Mouse (Mus musculus): ENCODE data around the gene Zfp286. TPM values are rescaled to one million over a fixed set of nuclear protein-coding genes. Genes with fewer than 3 reads are reported as not detected.

The Zfp286 gene
- 13.1 and 13.5 TPM in 2 replicates for polyA plus RNA-seq (2015; fragmentation: Nextera tagmentation; extraction: Ambion mirVana)

GRCm38 (mm10) chr11:62788935-62789616 lies at the start of gene Zfp286:
Zfp286 (minus strand) TSS chr11:62789462.
- 5% methylated on average over 34 of the region's 34 CpGs for WGBS
- peak within 1 kb of the TSS; percentile 88 for H3K4me2 ChIP-seq (replicated peaks)
- H3K4me3 ChIP-seq (replicated peaks): peak within 1 kb of the TSS; percentile 55
- H3K9me3 ChIP-seq: no peaks in the 10 kb centered on the region
- H3K4me1 ChIP-seq (replicated peaks): 0 out of 2 replicates have a peak, but pooled peaks cover 5% of the 10 kb centered on the region
- H3K27me3 ChIP-seq (replicated peaks): no peaks in the 10 kb centered on the region
- H3K27ac ChIP-seq: no peak within 1 kb of the TSS
- H3K36me3 ChIP-seq: peaks cover 7% of the 10 kb centered on the region
- peak; percentile 95 for ATAC-seq
- H3K9ac ChIP-seq: peak within 1 kb of the TSS; percentile 66

- H3K9ac ChIP-seq: no peak overlapping the region
- no peaks in the 10 kb centered on the region for H3K27me3 ChIP-seq (replicated peaks)
- H3K4me3 ChIP-seq (replicated peaks): no peak overlapping the region
- H3K9me3 ChIP-seq: no peaks in the 10 kb centered on the region
- ATAC-seq: no peak
- H3K4me1 ChIP-seq (replicated peaks): 0 out of 2 replicates have a peak, but pooled peaks cover 1% of the 10 kb centered on the region
- H3K27ac ChIP-seq: no peak overlapping the region
- no peak overlapping the region for H3K4me2 ChIP-seq (replicated peaks)
- peaks cover 4% of the 10 kb centered on the region; the same call in 1 of the 2 replicates for H3K36me3 ChIP-seq
Measured at GRCm38 (mm10) chr11:62831906-62832305, 42.6 kb upstream of the Zfp286 start.

DNA sequence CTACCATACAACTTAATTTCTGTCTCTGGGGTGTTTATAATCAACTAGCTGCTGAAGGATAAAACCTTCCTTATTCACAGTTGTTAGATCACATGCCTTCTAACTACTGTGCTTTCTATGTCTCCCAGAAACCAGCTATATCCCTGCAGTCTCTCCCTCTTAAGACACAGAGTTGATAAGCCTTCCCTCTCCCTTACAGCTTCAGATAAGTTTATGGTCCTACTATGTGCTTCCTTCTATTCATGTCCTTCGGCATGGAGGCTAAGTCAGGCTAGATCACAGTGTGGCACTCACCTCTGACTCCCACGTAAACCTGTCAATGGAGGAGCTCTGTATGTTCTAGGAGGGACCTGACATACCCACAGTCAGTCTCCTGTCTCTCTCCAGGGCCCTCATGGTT lies 41.1 kb upstream of the Zfp286 start:
- Histone ChIP-seq H3K9ac (no peak overlapping the region), H3K27me3 (replicated peaks) (no peaks in the 10 kb centered on the region), H3K4me2 (replicated peaks) (no peak overlapping the region), H3K27ac (no peak overlapping the region), H3K36me3 (0 out of 2 replicates have a peak, but pooled peaks cover 4% of the 10 kb centered on the region), H3K4me3 (replicated peaks) (no peak overlapping the region), H3K9me3 (no peaks in the 10 kb centered on the region), H3K4me1 (replicated peaks) (0 out of 2 replicates have a peak, but pooled peaks cover 10% of the 10 kb centered on the region)
- WGBS: 85% methylated on average over 2 of the region's 2 CpGs
- no peak for ATAC-seq

GRCm38 (mm10) chr11:62827911-62828310 lies 38.6 kb upstream of the Zfp286 start:
- Histone ChIP-seq H3K27me3 (replicated peaks) (no peaks in the 10 kb centered on the region), H3K4me2 (replicated peaks) (no peak overlapping the region), H3K9ac (no peak overlapping the region), H3K4me1 (replicated peaks) (0 out of 2 replicates have a peak, but pooled peaks cover 16% of the 10 kb centered on the region), H3K9me3 (no peaks in the 10 kb centered on the region), H3K4me3 (replicated peaks) (no peak overlapping the region), H3K36me3 (0 out of 2 replicates have a peak, but pooled peaks cover 4% of the 10 kb centered on the region), H3K27ac (no peak overlapping the region)
- 89% methylated on average over 3 of the region's 3 CpGs for WGBS
- ATAC-seq: no peak

DNA sequence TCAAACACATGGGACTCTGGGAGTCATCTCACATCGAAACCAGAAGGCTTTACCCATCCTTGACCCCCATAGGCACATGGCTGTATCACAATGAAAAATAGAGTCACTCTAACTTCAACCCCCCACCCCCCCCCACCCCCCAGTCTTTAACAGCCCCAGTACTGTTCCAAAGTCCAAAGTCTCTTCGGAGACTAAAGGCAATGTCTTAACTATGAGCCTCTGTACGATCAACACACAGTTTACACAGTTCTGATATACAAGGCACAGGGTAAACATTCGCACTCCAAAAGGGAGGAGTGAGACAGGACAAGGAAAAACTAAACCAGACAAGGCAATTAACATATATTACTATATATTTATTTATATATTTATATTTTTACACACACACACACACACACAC lies 37.9 kb upstream of the Zfp286 start:
- H3K27ac ChIP-seq: no peak overlapping the region
- H3K4me1 ChIP-seq (replicated peaks): 0 out of 2 replicates have a peak, but pooled peaks cover 16% of the 10 kb centered on the region
- H3K4me3 ChIP-seq (replicated peaks): no peak overlapping the region
- 0 out of 2 replicates have a peak, but pooled peaks cover 4% of the 10 kb centered on the region for H3K36me3 ChIP-seq
- no peaks in the 10 kb centered on the region for H3K27me3 ChIP-seq (replicated peaks)
- ATAC-seq: peak; percentile 65
- no peak overlapping the region for H3K4me2 ChIP-seq (replicated peaks)
- 70% methylated on average over 4 of the region's 4 CpGs for WGBS
- no peaks in the 10 kb centered on the region for H3K9me3 ChIP-seq
- no peak overlapping the region for H3K9ac ChIP-seq

DNA sequence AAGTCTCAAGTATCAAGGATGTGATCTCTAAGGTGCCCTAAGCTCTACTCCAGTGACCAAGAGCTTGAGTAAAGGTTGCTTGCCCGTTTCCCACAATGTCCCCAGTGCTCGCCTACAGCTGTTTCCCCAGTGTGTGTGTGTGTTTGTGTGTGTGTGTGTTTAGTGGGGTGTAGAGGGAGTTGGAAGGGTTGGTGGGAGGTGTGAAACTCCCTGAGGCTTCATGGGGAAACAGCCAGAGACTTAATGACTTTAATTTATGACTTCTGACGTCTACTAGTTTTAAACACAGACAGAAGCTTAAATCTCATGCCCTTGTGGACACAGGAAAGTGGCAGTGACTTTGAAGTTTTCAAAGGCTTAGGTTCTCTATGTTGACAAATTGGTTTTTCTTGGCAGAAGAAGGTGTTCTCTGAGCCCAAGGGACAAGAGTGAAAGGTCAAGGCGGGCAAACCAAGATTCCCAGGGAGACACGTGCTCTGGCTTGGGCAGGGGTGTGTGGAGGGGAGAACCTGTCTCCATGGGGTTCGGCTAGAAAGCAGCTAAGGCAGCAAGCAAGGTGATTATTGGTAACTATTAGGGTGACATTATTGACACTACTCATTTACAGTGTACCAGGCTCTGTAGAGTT lies 37.0 kb upstream of the Zfp286 start:
- Histone ChIP-seq H3K27ac (no peak overlapping the region), H3K36me3 (no peaks in the 10 kb centered on the region), H3K27me3 (replicated peaks) (no peaks in the 10 kb centered on the region), H3K4me2 (replicated peaks) (no peak overlapping the region), H3K9ac (no peak overlapping the region), H3K9me3 (no peaks in the 10 kb centered on the region), H3K4me3 (replicated peaks) (no peak overlapping the region), H3K4me1 (replicated peaks) (peaks cover 23% of the 10 kb centered on the region; the same call in 1 of the 2 replicates)
- ATAC-seq: no peak
- WGBS: 59% methylated on average over 6 of the region's 6 CpGs

DNA sequence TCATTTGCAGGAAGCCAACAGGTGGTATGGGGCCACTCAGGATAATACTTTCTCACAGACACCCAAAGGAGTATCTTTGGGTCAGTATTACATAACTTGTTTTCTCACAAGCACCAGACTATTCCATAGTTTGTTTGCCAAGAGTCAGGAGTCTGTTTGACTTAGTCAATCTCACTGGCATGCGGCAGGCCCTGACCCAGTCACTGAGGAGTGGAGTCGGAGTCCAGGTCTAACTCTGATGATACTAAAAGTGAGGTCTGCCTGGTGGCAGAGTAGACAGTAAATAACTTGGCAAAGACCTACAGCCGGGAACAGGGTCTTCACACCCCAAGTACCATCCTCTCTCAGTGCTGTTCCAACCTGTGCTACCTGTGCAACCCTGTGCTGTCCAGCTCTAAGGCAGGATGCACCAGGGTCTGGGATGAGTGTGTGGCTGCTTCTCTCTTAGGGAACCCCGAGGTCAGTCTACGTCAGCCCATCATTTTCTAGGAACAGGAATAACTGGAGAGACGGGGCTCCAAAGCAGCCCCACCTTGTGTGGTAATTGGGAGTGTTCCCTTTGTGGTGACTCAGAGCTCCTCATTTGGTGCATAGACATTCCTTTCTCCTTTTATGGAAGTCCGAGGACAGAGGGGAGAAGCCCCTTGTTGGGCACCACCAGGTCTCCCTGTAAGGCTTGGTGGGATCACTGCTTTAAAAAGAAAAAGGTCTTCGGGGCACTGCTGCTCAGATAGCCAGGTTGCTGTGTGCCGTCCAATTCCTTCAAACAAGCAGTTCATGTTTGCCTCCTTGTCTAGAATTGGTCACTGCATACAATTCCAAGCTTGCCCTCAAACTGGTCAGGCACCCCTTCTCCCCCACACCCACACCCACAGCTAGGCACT lies 36.2 kb upstream of the Zfp286 start:
- no peaks in the 10 kb centered on the region for H3K36me3 ChIP-seq
- ATAC-seq: no peak
- peaks cover 28% of the 10 kb centered on the region; the same call in 1 of the 2 replicates for H3K4me1 ChIP-seq (replicated peaks)
- H3K27me3 ChIP-seq (replicated peaks): no peaks in the 10 kb centered on the region
- H3K9me3 ChIP-seq: no peaks in the 10 kb centered on the region
- no peak overlapping the region for H3K4me2 ChIP-seq (replicated peaks)
- no peak overlapping the region for H3K27ac ChIP-seq
- H3K4me3 ChIP-seq (replicated peaks): no peak overlapping the region
- 69% methylated on average over 9 of the region's 9 CpGs for WGBS
- H3K9ac ChIP-seq: no peak overlapping the region

GRCm38 (mm10) chr11:62824211-62824610 lies 34.9 kb upstream of the Zfp286 start:
- H3K27me3 ChIP-seq (replicated peaks): no peaks in the 10 kb centered on the region
- no peaks in the 10 kb centered on the region for H3K9me3 ChIP-seq
- no peak for ATAC-seq
- H3K4me3 ChIP-seq (replicated peaks): no peak overlapping the region
- peaks cover 28% of the 10 kb centered on the region for H3K4me1 ChIP-seq (replicated peaks)
- no peaks in the 10 kb centered on the region for H3K36me3 ChIP-seq
- no peak overlapping the region for H3K9ac ChIP-seq
- H3K4me2 ChIP-seq (replicated peaks): no peak overlapping the region
- no peak overlapping the region for H3K27ac ChIP-seq
- 61% methylated on average over 7 of the region's 7 CpGs for WGBS

DNA sequence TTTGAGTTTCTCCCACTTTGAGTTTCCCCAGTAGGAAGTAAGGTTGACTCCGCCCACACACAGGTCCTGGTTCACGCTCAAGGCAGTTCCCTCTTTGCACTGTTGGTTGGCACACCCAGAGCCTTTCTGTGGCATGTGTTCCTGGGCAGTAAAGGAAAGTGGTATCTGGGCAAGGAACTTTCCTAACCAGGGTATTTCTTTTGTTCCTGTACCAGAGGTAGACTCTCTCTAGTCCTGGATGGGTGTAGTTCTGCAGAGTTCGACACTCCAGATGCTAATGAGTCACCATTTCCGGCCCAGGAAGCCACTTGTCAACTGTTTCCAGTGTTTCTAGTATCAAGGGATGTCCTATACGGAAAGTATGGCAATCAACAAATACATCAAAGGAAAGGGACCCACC lies 32.6 kb upstream of the Zfp286 start:
- Histone ChIP-seq H3K9ac (0 out of 2 replicates have a peak overlapping the region, but pooled peaks have one; percentile 29), H3K27me3 (replicated peaks) (no peaks in the 10 kb centered on the region), H3K4me1 (replicated peaks) (peaks cover 27% of the 10 kb centered on the region), H3K36me3 (no peaks in the 10 kb centered on the region), H3K9me3 (no peaks in the 10 kb centered on the region), H3K4me2 (replicated peaks) (peak overlapping the region; percentile 89), H3K27ac (0 out of 2 replicates have a peak overlapping the region, but pooled peaks have one; percentile 27), H3K4me3 (replicated peaks) (peak overlapping the region; percentile 28)
- ATAC-seq: no peak
- WGBS: 49% methylated on average over 5 of the region's 5 CpGs

DNA sequence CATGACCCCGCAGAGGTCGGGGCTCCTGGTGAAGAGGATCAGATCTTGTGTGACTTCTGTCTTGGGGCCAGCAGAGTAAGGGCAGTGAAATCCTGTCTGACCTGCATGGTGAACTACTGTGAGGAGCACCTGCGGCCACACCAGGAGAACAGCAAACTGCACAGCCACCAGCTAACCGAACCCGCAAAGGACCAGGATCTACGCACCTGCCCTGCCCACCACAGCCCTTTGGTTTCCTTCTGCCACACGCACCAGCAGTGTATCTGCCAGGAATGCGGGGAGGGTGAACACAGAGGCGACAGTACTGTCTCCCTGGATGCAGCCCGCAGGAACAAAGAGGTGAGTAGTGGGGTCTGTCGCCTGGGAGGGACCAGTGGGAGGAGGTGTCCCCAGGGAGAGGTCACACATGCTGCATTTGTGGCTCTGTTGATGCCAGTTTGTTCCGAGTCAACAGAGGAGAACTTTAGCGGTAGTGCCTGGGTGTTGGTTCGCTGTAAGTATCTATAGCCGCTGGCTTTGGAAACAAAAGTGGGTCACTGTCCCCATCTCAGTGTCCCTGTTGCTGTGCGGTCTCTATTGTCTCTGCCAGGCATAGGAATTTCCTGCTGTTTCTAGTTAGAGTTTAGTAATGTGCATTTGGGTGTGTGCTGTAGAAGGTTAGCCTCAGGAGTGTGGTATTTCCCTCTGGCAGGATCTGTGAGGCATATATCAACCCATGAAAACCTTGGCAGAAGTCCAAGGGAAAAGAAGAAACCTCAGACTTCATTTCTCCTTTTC lies 31.6 kb upstream of the Zfp286 start:
- no peaks in the 10 kb centered on the region for H3K36me3 ChIP-seq
- H3K27me3 ChIP-seq (replicated peaks): no peaks in the 10 kb centered on the region
- peak overlapping the region; percentile 53 for H3K4me3 ChIP-seq (replicated peaks)
- no peaks in the 10 kb centered on the region for H3K9me3 ChIP-seq
- peak; percentile 54 for ATAC-seq
- H3K4me2 ChIP-seq (replicated peaks): peak overlapping the region; percentile 89
- 7% methylated on average over 16 of the region's 16 CpGs for WGBS
- peak overlapping the region; percentile 86 for H3K27ac ChIP-seq
- H3K9ac ChIP-seq: peak overlapping the region; percentile 63
- H3K4me1 ChIP-seq (replicated peaks): peaks cover 26% of the 10 kb centered on the region

- ATAC-seq: peak; percentile 84
- peak within 1 kb of the TSS; percentile 63 for H3K9ac ChIP-seq
- H3K9me3 ChIP-seq: no peaks in the 10 kb centered on the region
- peak within 1 kb of the TSS; percentile 89 for H3K4me2 ChIP-seq (replicated peaks)
- H3K4me3 ChIP-seq (replicated peaks): peak within 1 kb of the TSS; percentile 53
- under 1% methylated on average over 15 of the region's 15 CpGs for WGBS
- no peaks in the 10 kb centered on the region for H3K27me3 ChIP-seq (replicated peaks)
- peaks cover 19% of the 10 kb centered on the region for H3K4me1 ChIP-seq (replicated peaks)
- H3K27ac ChIP-seq: peak within 1 kb of the TSS; percentile 86
- H3K36me3 ChIP-seq: no peaks in the 10 kb centered on the region
Measured at GRCm38 (mm10) chr11:62820059-62820541, 30.8 kb upstream of the Zfp286 start, which contains the start of gene Trim16. Trim16 (plus strand) TSS chr11:62820231.

Data from intestine, embryonic 15.5 days (tissue).